Mouse (Mus musculus): ENCODE measurements around the gene Srsf9. TPM values are rescaled to one million over a fixed set of nuclear protein-coding genes. Genes with fewer than 3 reads are reported as not detected.

Gene Srsf9
- polyA plus RNA-seq, 1 experiment from 2014 or later = 234 TPM

Other genes starting within 250 kb of the Srsf9 start
- gene Gm10401, start 228.9 kb upstream of the Srsf9 start, polyA plus RNA-seq (2015; fragmentation: Nextera tagmentation; extraction: Ambion mirVana) = 26.6 and 31.3 TPM in 2 replicates
- 105 and 117 TPM in 2 replicates for gene Acads, start 207.8 kb upstream of the Srsf9 start, polyA plus RNA-seq (2015; fragmentation: Nextera tagmentation; extraction: Ambion mirVana)
- 40.8 and 42.7 TPM in 2 replicates for gene Unc119b, start 192.2 kb upstream of the Srsf9 start, polyA plus RNA-seq (2015; fragmentation: Nextera tagmentation; extraction: Ambion mirVana)
- gene Mlec, start 169.0 kb upstream of the Srsf9 start, polyA plus RNA-seq (2015; fragmentation: Nextera tagmentation; extraction: Ambion mirVana) = 43.6 and 44.4 TPM in 2 replicates
- 0.87 and 1.2 TPM in 2 replicates for gene Cabp1, start 132.8 kb upstream of the Srsf9 start, polyA plus RNA-seq (2015; fragmentation: Nextera tagmentation; extraction: Ambion mirVana)
- gene Pop5, start 91.3 kb upstream of the Srsf9 start, polyA plus RNA-seq (2015; fragmentation: Nextera tagmentation; extraction: Ambion mirVana) = 160 and 161 TPM in 2 replicates
- gene Rnf10, start 54.3 kb upstream of the Srsf9 start, polyA plus RNA-seq (2015; fragmentation: Nextera tagmentation; extraction: Ambion mirVana) = 120 and 124 TPM in 2 replicates
- 44.7 and 46.6 TPM in 2 replicates for gene Coq5, start 47.5 kb upstream of the Srsf9 start, polyA plus RNA-seq (2015; fragmentation: Nextera tagmentation; extraction: Ambion mirVana)
- gene Dynll1, start 26.2 kb upstream of the Srsf9 start, polyA plus RNA-seq (2015; fragmentation: Nextera tagmentation; extraction: Ambion mirVana) = 1,395 and 1,475 TPM in 2 replicates
- 19.8 and 20.8 TPM in 2 replicates for gene Gatc, start 14.0 kb downstream of the Srsf9 start, polyA plus RNA-seq (2015; fragmentation: Nextera tagmentation; extraction: Ambion mirVana)
- gene Triap1, start 14.0 kb downstream of the Srsf9 start, polyA plus RNA-seq (2015; fragmentation: Nextera tagmentation; extraction: Ambion mirVana) = 58.7 and 59.0 TPM in 2 replicates
- gene Cox6a1, start 21.8 kb downstream of the Srsf9 start, polyA plus RNA-seq (2015; fragmentation: Nextera tagmentation; extraction: Ambion mirVana) = 1,591 and 1,635 TPM in 2 replicates
- gene Msi1, start 102.4 kb downstream of the Srsf9 start, polyA plus RNA-seq (2015; fragmentation: Nextera tagmentation; extraction: Ambion mirVana) = 12.4 and 13.3 TPM in 2 replicates
- gene Pla2g1b, start 139.1 kb downstream of the Srsf9 start, polyA plus RNA-seq (2015; fragmentation: Nextera tagmentation; extraction: Ambion mirVana) = 0.97 and 0.98 TPM in 2 replicates
- 19.6 and 20.2 TPM in 2 replicates for gene Sirt4, start 157.5 kb downstream of the Srsf9 start, polyA plus RNA-seq (2015; fragmentation: Nextera tagmentation; extraction: Ambion mirVana)
- gene Pxn, start 179.5 kb downstream of the Srsf9 start, polyA plus RNA-seq (2015; fragmentation: Nextera tagmentation; extraction: Ambion mirVana) = 48.3 and 53.1 TPM in 2 replicates
- gene Rplp0, start 232.3 kb downstream of the Srsf9 start, polyA plus RNA-seq (2015; fragmentation: Nextera tagmentation; extraction: Ambion mirVana) = 1,459 and 1,525 TPM in 2 replicates
- gene Gcn1l1, start 238.1 kb downstream of the Srsf9 start, polyA plus RNA-seq (2015; fragmentation: Nextera tagmentation; extraction: Ambion mirVana) = 20.7 and 24.5 TPM in 2 replicates

Data from kidney, postnatal 0 days (tissue).